Mouse (Mus musculus) midbrain, postnatal 0 days (tissue): Measurements from ENCODE around the gene Ltb. TPM values are rescaled to one million over a fixed set of nuclear protein-coding genes. Genes with fewer than 3 reads are reported as not detected.

Source experiments
- ATAC-seq: fragments of 200-750 bp; cut with Nextera tagmentation; 2 replicates; pipeline ENCODE4 v1.8.0; 2017; ENCODE audit warnings: moderate number of reproducible peaks, mild to moderate bottlenecking, moderate TSS enrichment, moderate library complexity; ENCODE audit not compliant: low FRiP score
- DNase-seq: peaks from one replicate; pipeline ENCODE4 v3.0.0-alpha.2; 2015; ENCODE audit warnings: low spot score
- H3K27ac ChIP-seq: fragments of 300-500 bp; sonication (generic); 2 replicates; pipeline ENCODE4 v1.5.1; 2014; ENCODE audit warnings: low read depth, mild to moderate bottlenecking, low read length, mixed read lengths
- H3K27me3 ChIP-seq: fragments of 300-500 bp; sonication (generic); 2 replicates; pipeline ENCODE4 v1.6.1; 2014; ENCODE audit warnings: low read length, control low read depth, mixed read lengths; ENCODE audit not compliant: insufficient read depth
- H3K36me3 ChIP-seq: fragments of 300-500 bp; sonication (generic); 2 replicates; pipeline ENCODE4 v1.6.1; 2014; ENCODE audit warnings: low read length, control low read depth, mixed read lengths; ENCODE audit not compliant: insufficient read depth
- H3K4me1 ChIP-seq: fragments of 300-500 bp; sonication (generic); 2 replicates; pipeline ENCODE4 v1.6.1; 2014; ENCODE audit warnings: mild to moderate bottlenecking, control low read depth, antibody characterized with exemption, low read length, mixed read lengths; ENCODE audit not compliant: insufficient read depth
- H3K4me2 ChIP-seq: fragments of 300-500 bp; sonication (generic); 2 replicates; pipeline ENCODE4 v1.6.1; 2014; ENCODE audit warnings: low read depth, mild to moderate bottlenecking, low read length, mixed read lengths; ENCODE audit not compliant: poor library complexity, severe bottlenecking
- H3K4me3 ChIP-seq: fragments of 300-500 bp; sonication (generic); 2 replicates; pipeline ENCODE4 v1.5.1; 2014; ENCODE audit warnings: low read depth, mild to moderate bottlenecking, low read length, moderate library complexity
- H3K9ac ChIP-seq: fragments of 300-500 bp; sonication (generic); replicated peaks from 2 replicates; pipeline ENCODE4 v1.6.1; 2014; ENCODE audit warnings: mild to moderate bottlenecking, low read length, moderate library complexity, mixed read lengths; ENCODE audit not compliant: poor library complexity, severe bottlenecking
- H3K9me3 ChIP-seq: fragments of 300-500 bp; sonication (generic); 2 replicates; pipeline ENCODE4 v1.6.1; 2016; ENCODE audit warnings: low read length, control low read depth
- CTCF ChIP-seq: IDR thresholded peaks from 2 replicates; pipeline ENCODE4 v1.5.1; 2016; ENCODE audit warnings: antibody characterized with exemption, mild to moderate bottlenecking
- WGBS: fragments of 180-500 bp; shearing (Covaris S2); extraction: QIAGEN DNeasy Blood & Tissue Kit; methylation state at CpG from one replicate; pipeline ENCODE4 v1.1.7; 2014; 5-methylcytosine and 5-hydroxymethylcytosine counted together
- polyA plus RNA-seq: library from polyadenylated mRNA; unstranded; fragments of >200 nt; fragmentation: Nextera tagmentation; extraction: Ambion mirVana; gene quantifications from 2 replicates; pipeline ENCODE4 v1.2.1, GENCODE M21; 2015
- total RNA-seq: library from RNA; depleted of rRNA; stranded (reverse); fragments of >200 nt; gene quantifications from 2 replicates; pipeline ENCODE4 v1.2.3, GENCODE M21; 2014

Gene Ltb
- total and polyA plus RNA-seq, 2 experiments from 2014 or later, result 1.0 to 1.4 TPM

- no peak for TF ChIP-seq CTCF
- DNase-seq (no peak), ATAC-seq (peak; percentile 62)
- Histone ChIP-seq H3K4me2 (peak overlapping the region; percentile 59), H3K9ac (no peak overlapping the region), H3K36me3 (no peaks in the 10 kb centered on the region), H3K4me3 (peak overlapping the region; percentile 40), H3K4me1 (no peaks in the 10 kb centered on the region), H3K27me3 (peaks cover 14% of the 10 kb centered on the region), H3K9me3 (no peaks in the 10 kb centered on the region), H3K27ac (no peak overlapping the region)
- 46% methylated on average over 19 of the region's 19 CpGs for WGBS
Observed at GRCm38 (mm10) chr17:35194844-35195630, 798 bp downstream of the Ltb start.

DNA sequence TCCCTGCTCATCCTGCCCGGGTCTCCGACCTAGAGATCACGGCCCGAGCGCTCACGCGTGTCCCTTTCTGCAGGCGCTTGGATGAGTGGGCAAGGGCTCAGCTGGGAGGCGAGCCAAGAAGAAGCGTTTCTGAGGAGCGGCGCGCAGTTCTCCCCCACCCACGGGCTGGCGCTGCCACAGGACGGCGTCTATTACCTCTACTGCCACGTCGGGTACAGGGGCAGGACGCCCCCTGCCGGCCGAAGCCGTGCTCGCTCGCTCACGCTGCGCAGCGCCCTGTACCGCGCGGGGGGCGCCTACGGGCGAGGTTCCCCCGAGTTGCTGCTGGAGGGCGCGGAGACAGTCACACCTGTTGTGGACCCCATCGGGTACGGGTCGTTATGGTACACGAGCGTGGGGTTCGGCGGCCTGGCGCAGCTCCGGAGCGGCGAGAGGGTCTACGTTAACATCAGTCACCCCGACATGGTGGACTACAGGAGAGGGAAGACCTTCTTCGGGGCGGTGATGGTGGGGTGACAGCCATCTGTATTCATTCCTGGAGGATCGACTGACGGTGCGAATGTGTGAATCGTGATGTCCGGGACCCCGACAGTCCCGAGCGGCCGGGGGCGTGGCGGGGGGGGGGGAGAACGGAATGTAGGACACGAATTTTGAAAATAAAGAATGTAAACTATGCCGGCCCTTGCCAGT lies 1.5 kb downstream of the Ltb start:
- peak overlapping the region; percentile 59 for H3K4me2 ChIP-seq
- no peaks in the 10 kb centered on the region for H3K4me1 ChIP-seq
- no peak overlapping the region for H3K27ac ChIP-seq
- DNase-seq (peak; percentile 73), ATAC-seq (peak; percentile 87)
- TF ChIP-seq CTCF, result peak; percentile 85
- peak overlapping the region; percentile 40 for H3K4me3 ChIP-seq
- no peaks in the 10 kb centered on the region for H3K36me3 ChIP-seq
- peaks cover 20% of the 10 kb centered on the region for H3K27me3 ChIP-seq
- 3% methylated on average over 66 of the region's 66 CpGs for WGBS
- H3K9ac ChIP-seq, result no peak overlapping the region; the same call in 1 of the 2 replicates
- H3K9me3 ChIP-seq, result no peaks in the 10 kb centered on the region

GRCm38 (mm10) chr17:35196321-35196641 lies 2.0 kb downstream of the Ltb start:
- H3K4me3 ChIP-seq, result peak overlapping the region; percentile 40
- peak overlapping the region; percentile 59 for H3K4me2 ChIP-seq
- H3K9ac ChIP-seq, result no peak overlapping the region
- no peaks in the 10 kb centered on the region for H3K9me3 ChIP-seq
- H3K27me3 ChIP-seq, result peaks cover 20% of the 10 kb centered on the region
- ATAC-seq, result no peak
- no peak for DNase-seq
- H3K36me3 ChIP-seq, result no peaks in the 10 kb centered on the region
- H3K4me1 ChIP-seq, result no peaks in the 10 kb centered on the region
- TF ChIP-seq CTCF, result no peak
- WGBS, result 25% methylated on average over 9 of the region's 9 CpGs
- no peak overlapping the region for H3K27ac ChIP-seq

DNA sequence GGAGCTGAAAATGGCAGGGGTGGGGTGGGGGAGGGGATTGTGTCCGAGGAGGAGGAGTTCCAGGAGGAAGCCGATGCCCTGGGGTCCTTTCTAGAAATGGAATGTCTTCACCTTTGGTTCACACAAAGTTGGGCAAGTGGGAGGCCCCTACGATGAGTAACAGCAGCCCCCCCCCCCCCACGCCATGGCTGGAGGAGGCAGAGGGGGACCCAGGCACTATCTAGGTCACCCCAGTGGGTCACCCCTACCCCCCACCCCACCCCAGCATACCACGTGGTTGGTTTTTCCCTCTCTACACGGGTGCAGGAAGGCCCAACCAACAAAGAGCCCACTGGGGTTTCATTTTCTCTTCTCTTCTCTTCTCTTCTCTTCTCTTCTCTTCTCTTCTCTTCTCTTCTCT lies 2.9 kb downstream of the Ltb start:
- H3K36me3 ChIP-seq, result no peaks in the 10 kb centered on the region
- whole genome bisulfite sequencing, result 63% methylated on average over 6 of the region's 6 CpGs
- no peak overlapping the region for H3K27ac ChIP-seq
- H3K9ac ChIP-seq, result no peak overlapping the region
- no peak overlapping the region for H3K4me3 ChIP-seq
- ATAC-seq (no peak), DNase-seq (no peak)
- no peaks in the 10 kb centered on the region for H3K9me3 ChIP-seq
- H3K4me2 ChIP-seq, result no peak overlapping the region
- TF ChIP-seq CTCF, result no peak
- H3K4me1 ChIP-seq, result no peaks in the 10 kb centered on the region
- H3K27me3 ChIP-seq, result peaks cover 20% of the 10 kb centered on the region

GRCm38 (mm10) chr17:35198029-35198428 lies 3.8 kb downstream of the Ltb start:
- Histone ChIP-seq H3K36me3 (no peaks in the 10 kb centered on the region), H3K27me3 (peaks cover 20% of the 10 kb centered on the region), H3K27ac (no peak overlapping the region), H3K4me2 (no peak overlapping the region), H3K4me1 (no peaks in the 10 kb centered on the region), H3K4me3 (no peak overlapping the region), H3K9me3 (no peaks in the 10 kb centered on the region), H3K9ac (no peak overlapping the region)
- ATAC-seq, result no peak
- no peak for TF ChIP-seq CTCF
- no peak for DNase-seq
- WGBS, result 71% methylated on average over 7 of the region's 7 CpGs

DNA sequence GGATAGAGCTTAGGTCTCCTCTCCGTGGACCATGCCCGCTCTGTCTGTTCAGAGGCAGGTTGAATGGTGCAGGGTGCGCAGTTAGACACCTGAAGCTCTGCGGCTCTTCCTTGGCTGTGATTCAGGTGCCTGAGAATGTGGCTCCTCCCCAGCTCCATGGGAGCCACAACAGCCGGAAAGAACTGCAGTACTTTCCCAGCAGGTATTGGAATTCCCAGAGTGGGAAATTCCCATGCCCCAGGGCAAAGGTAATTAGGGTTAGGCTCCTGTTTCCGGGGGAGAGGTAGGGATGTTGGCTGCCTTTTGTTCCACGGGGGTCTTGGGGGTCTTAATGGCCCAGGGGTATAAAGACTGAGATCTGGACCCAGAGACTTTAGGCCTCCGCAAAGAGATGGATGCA lies 4.7 kb downstream of the Ltb start:
- DNase-seq, result no peak
- Histone ChIP-seq H3K9ac (no peak overlapping the region), H3K4me3 (no peak overlapping the region), H3K4me2 (no peak overlapping the region), H3K4me1 (no peaks in the 10 kb centered on the region), H3K27me3 (peaks cover 20% of the 10 kb centered on the region), H3K36me3 (no peaks in the 10 kb centered on the region), H3K27ac (no peak overlapping the region), H3K9me3 (no peaks in the 10 kb centered on the region)
- no peak for ATAC-seq
- no peak for TF ChIP-seq CTCF
- 41% methylated on average over 8 of the region's 8 CpGs for WGBS
